Mouse (Mus musculus) myocyte (in vitro differentiated cells): Measurements from ENCODE around the gene Zzz3. TPM values are rescaled to one million over a fixed set of nuclear protein-coding genes. Genes with fewer than 3 reads are reported as not detected.

ENCODE experiments used
- H3K27me3 ChIP-seq: one replicate; pipeline ENCODE4 v1.6.1; 2011; ENCODE audit not compliant: control insufficient read depth, insufficient read depth, insufficient read length
- H3K36me3 ChIP-seq: one replicate; pipeline ENCODE4 v1.6.1; 2011; ENCODE audit not compliant: control insufficient read depth, insufficient read depth
- H3K4me2 ChIP-seq: one replicate; pipeline ENCODE4 v1.6.1; 2011; ENCODE audit warnings: low read depth, control low read depth
- H3K4me3 ChIP-seq: one replicate; pipeline ENCODE4 v1.5.1; 2011; ENCODE audit warnings: mild to moderate bottlenecking, control low read depth, moderate library complexity
- H3K79me2 ChIP-seq: one replicate; pipeline ENCODE4 v1.6.1; 2011; ENCODE audit not compliant: control insufficient read depth, insufficient read depth
- H3ac ChIP-seq: one replicate; pipeline ENCODE4 v1.6.1; 2011; ENCODE audit not compliant: control insufficient read depth, insufficient read length
- CEBPB ChIP-seq: IDR thresholded peaks from 2 replicates; pipeline ENCODE4 v1.6.1; 2011; ENCODE audit warnings: mild to moderate bottlenecking, moderate library complexity; ENCODE audit not compliant: poor library complexity, insufficient read depth, severe bottlenecking
- E2F4 ChIP-seq: IDR thresholded peaks from one replicate; pipeline ENCODE4 v1.6.1; 2011; ENCODE audit warnings: mild to moderate bottlenecking, control low read depth, moderate library complexity; ENCODE audit not compliant: insufficient read depth
- MAX ChIP-seq: IDR thresholded peaks from one replicate; pipeline ENCODE4 v1.6.1; 2011; ENCODE audit warnings: low read depth, mild to moderate bottlenecking, control low read depth
- MYOD1 ChIP-seq, 3 experiments: IDR thresholded peaks; one replicate each; pipeline ENCODE4 v1.6.1; 2011; ENCODE audit warnings: control low read depth in 2 of 3, low read depth in 2 of 3, mild to moderate bottlenecking in 2 of 3, moderate library complexity in 1 of 3; ENCODE audit not compliant: insufficient read length in 2 of 3, control insufficient read depth in 1 of 3
- MYOG ChIP-seq, 3 experiments: IDR thresholded peaks; one replicate each; pipeline ENCODE4 v1.6.1; 2011; ENCODE audit warnings: control low read depth in 2 of 3, low read depth in 2 of 3, mild to moderate bottlenecking in 2 of 3; ENCODE audit not compliant: insufficient read length in 2 of 3, control insufficient read depth in 1 of 3, insufficient read depth in 1 of 3
- POLR2A ChIP-seq: IDR thresholded peaks from one replicate; pipeline ENCODE4 v1.6.1; 2011; ENCODE audit warnings: low read depth, mild to moderate bottlenecking, control low read depth, moderate library complexity; ENCODE audit not compliant: insufficient read length
- POLR2AphosphoS2 ChIP-seq: IDR thresholded peaks from one replicate; pipeline ENCODE4 v1.6.1; 2011; ENCODE audit warnings: low read depth, control low read depth; ENCODE audit not compliant: insufficient read length
- REST ChIP-seq: IDR thresholded peaks from one replicate; pipeline ENCODE4 v1.6.1; 2011; ENCODE audit warnings: mild to moderate bottlenecking, control low read depth, moderate library complexity; ENCODE audit not compliant: insufficient read depth, insufficient read length
- SRF ChIP-seq: IDR thresholded peaks from one replicate; pipeline ENCODE4 v1.6.1; 2011; ENCODE audit warnings: low read depth; ENCODE audit not compliant: control insufficient read depth, insufficient read length
- TCF12 ChIP-seq: IDR thresholded peaks from one replicate; pipeline ENCODE4 v1.6.1; 2011; ENCODE audit warnings: mild to moderate bottlenecking, control low read depth; ENCODE audit not compliant: poor library complexity, insufficient read depth, severe bottlenecking
- TCF3 ChIP-seq: IDR thresholded peaks from one replicate; pipeline ENCODE4 v1.6.1; 2011; ENCODE audit warnings: low read depth, control low read depth; ENCODE audit not compliant: insufficient read length
- USF1 ChIP-seq: IDR thresholded peaks from one replicate; pipeline ENCODE4 v1.6.1; 2011; ENCODE audit warnings: low read depth, mild to moderate bottlenecking, control low read depth, moderate library complexity
- polyA plus RNA-seq: library from polyadenylated mRNA; unstranded; fragments of >200 nt; fragmentation: generic; extraction: Trizol; gene quantifications from one replicate; pipeline ENCODE4 v1.2.1, GENCODE M21; 2012; ENCODE audit warnings: missing spikeins

Gene Zzz3
- polyA plus RNA-seq, 1 experiment, result 6.6 TPM

GRCm38 (mm10) chr3:152348011-152348830, 47.1 kb upstream of the Zzz3 start:
- Histone ChIP-seq H3K4me2 (peak overlapping the region; percentile 94), H3K79me2 (peaks cover 64% of the 10 kb centered on the region), H3K27me3 (no peaks in the 10 kb centered on the region), H3K36me3 (no peaks in the 10 kb centered on the region), H3K4me3 (peak overlapping the region; percentile 59), H3ac (no peak overlapping the region)
- no peak for TF ChIP-seq POLR2AphosphoS2
- TF ChIP-seq SRF, result no peak
- no peak for TF ChIP-seq TCF3

GRCm38 (mm10) chr3:152350431-152350830, 44.8 kb upstream of the Zzz3 start:
- TF ChIP-seq MYOD1 (IDR thresholded peaks at IDR 0.05; ENCODE audit: control insufficient read depth in 1 of 3, insufficient read length in 2 of 3, low read depth in 2 of 3) (no peak), TCF12 (no peak), REST (no peak), SRF (no peak), MYOG (IDR thresholded peaks at IDR 0.05; ENCODE audit: control insufficient read depth in 1 of 3, insufficient read depth in 1 of 3, insufficient read length in 2 of 3, low read depth in 2 of 3) (no peak), TCF3 (no peak), E2F4 (no peak), MAX (no peak), USF1 (no peak), POLR2AphosphoS2 (no peak), POLR2A (no peak), CEBPB (no peak)
- no peak overlapping the region for H3K4me3 ChIP-seq
- H3K79me2 ChIP-seq, result peaks cover 81% of the 10 kb centered on the region
- H3K27me3 ChIP-seq, result no peaks in the 10 kb centered on the region
- no peak overlapping the region for H3ac ChIP-seq
- no peak overlapping the region for H3K4me2 ChIP-seq
- H3K36me3 ChIP-seq, result no peaks in the 10 kb centered on the region

GRCm38 (mm10) chr3:152350966-152351365, 44.3 kb upstream of the Zzz3 start:
- no peaks in the 10 kb centered on the region for H3K36me3 ChIP-seq
- peaks cover 86% of the 10 kb centered on the region for H3K79me2 ChIP-seq
- no peak overlapping the region for H3K4me3 ChIP-seq
- H3K4me2 ChIP-seq, result no peak overlapping the region
- TF ChIP-seq USF1, result no peak
- TF ChIP-seq MAX, result no peak
- TF ChIP-seq MYOD1 (IDR thresholded peaks at IDR 0.05; ENCODE audit: control insufficient read depth in 1 of 3, insufficient read length in 2 of 3, low read depth in 2 of 3), result no peak
- no peak for TF ChIP-seq MYOG (IDR thresholded peaks at IDR 0.05; ENCODE audit: control insufficient read depth in 1 of 3, insufficient read depth in 1 of 3, insufficient read length in 2 of 3, low read depth in 2 of 3)
- no peak for TF ChIP-seq REST
- no peak for TF ChIP-seq E2F4
- no peak for TF ChIP-seq TCF12
- TF ChIP-seq POLR2A, result no peak
- H3ac ChIP-seq, result no peak overlapping the region
- no peaks in the 10 kb centered on the region for H3K27me3 ChIP-seq

- no peak overlapping the region for H3K4me3 ChIP-seq
- H3ac ChIP-seq, result no peak overlapping the region
- H3K27me3 ChIP-seq, result no peaks in the 10 kb centered on the region
- H3K79me2 ChIP-seq, result peaks cover 92% of the 10 kb centered on the region
- H3K36me3 ChIP-seq, result no peaks in the 10 kb centered on the region
- TF ChIP-seq USF1, result no peak
- TF ChIP-seq REST, result no peak
- no peak for TF ChIP-seq SRF
- TF ChIP-seq MAX, result no peak
- no peak for TF ChIP-seq TCF3
- no peak for TF ChIP-seq POLR2A
- TF ChIP-seq MYOD1 (IDR thresholded peaks at IDR 0.05; ENCODE audit: control insufficient read depth in 1 of 3, insufficient read length in 2 of 3, low read depth in 2 of 3), result no peak
- TF ChIP-seq MYOG (IDR thresholded peaks at IDR 0.05; ENCODE audit: control insufficient read depth in 1 of 3, insufficient read depth in 1 of 3, insufficient read length in 2 of 3, low read depth in 2 of 3), result no peak
- H3K4me2 ChIP-seq, result no peak overlapping the region
Measured at GRCm38 (mm10) chr3:152352289-152352688, 43.0 kb upstream of the Zzz3 start.

- H3K27me3 ChIP-seq, result no peaks in the 10 kb centered on the region
- TF ChIP-seq CEBPB (no peak), MYOG (IDR thresholded peaks at IDR 0.05; ENCODE audit: control insufficient read depth in 1 of 3, insufficient read depth in 1 of 3, insufficient read length in 2 of 3, low read depth in 2 of 3) (peak in 2 of 3 experiments; percentile 18 to 49), MAX (no peak), TCF3 (no peak), REST (no peak), SRF (no peak), USF1 (no peak), POLR2A (no peak), POLR2AphosphoS2 (no peak), MYOD1 (IDR thresholded peaks at IDR 0.05; ENCODE audit: control insufficient read depth in 1 of 3, insufficient read length in 2 of 3, low read depth in 2 of 3) (peak in 1 of 3 experiments; percentile 39), TCF12 (no peak), E2F4 (no peak)
Measured at GRCm38 (mm10) chr3:152353434-152354177, 41.7 kb upstream of the Zzz3 start.

More at GRCm38 (mm10) chr3:152353434-152354177, 41.7 kb upstream of the Zzz3 start:
- Histone ChIP-seq H3ac (no peak overlapping the region), H3K79me2 (peaks cover 89% of the 10 kb centered on the region), H3K36me3 (no peaks in the 10 kb centered on the region), H3K4me2 (no peak overlapping the region), H3K4me3 (no peak overlapping the region)
